Mouse (Mus musculus) neutrophil, adult 65 days (primary cell): Measurements from ENCODE around the gene Myef2. TPM values are rescaled to one million over a fixed set of nuclear protein-coding genes. Genes with fewer than 3 reads are reported as not detected.

Experiments
- total RNA-seq: library from RNA; stranded (reverse); gene quantifications from 2 replicates; pipeline ENCODE4 v1.2.4, GENCODE M21; 2023

The Myef2 gene
- total RNA-seq = 9.6 TPM in 2 replicates

DNA sequence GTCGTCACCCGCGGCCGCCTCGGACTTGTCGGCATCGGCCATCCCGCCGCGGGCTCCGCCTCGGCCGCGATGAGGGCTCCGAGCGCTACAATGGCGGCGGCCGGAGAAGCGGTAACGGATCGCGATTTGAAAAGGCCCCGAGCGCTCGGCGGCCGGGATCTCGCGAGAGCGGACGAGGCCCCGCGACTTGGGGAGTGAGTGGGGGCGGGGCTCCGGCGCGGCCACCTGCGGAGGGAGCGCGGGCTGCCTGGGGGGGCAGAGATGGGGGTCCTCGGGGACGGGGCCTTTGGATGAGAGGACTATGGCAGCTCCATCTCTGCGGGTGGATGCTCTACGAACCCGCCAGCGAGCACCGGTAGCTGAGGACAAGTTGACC lies at the start of gene Myef2:
TSS of gene Myef2 (minus strand) at position 185 of the 376 bp plus-strand sequence.

DNA sequence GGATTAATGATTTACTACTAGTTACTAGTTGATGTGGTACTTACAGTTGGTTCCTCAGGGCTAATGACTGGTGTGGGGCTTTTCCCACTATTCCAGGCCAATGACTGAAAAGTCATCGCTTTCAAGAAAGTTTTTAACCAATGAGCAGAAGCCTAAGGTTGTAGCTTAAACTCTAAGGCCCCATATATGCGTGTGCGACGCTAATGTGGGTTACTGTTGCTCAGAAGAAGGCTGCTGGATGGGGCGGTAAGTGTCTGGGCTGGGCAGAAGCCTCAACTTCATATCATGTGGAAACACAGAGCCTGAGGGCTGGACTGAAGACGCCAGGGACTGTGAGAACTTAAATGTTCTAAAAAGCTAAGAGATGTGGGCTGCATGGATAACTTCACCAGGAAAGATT lies 28.9 kb upstream of the Myef2 start, which contains the start of gene Slc12a1:
TSS of gene Slc12a1 (plus strand) at position 118 of the 400 bp plus-strand sequence.

GRCm38 (mm10) chr2:125135903-125136811 lies 12.7 kb upstream of the Myef2 start, which contains the start of gene Ctxn2:
Gene Ctxn2 (plus strand): TSS chr2:125136692.

DNA sequence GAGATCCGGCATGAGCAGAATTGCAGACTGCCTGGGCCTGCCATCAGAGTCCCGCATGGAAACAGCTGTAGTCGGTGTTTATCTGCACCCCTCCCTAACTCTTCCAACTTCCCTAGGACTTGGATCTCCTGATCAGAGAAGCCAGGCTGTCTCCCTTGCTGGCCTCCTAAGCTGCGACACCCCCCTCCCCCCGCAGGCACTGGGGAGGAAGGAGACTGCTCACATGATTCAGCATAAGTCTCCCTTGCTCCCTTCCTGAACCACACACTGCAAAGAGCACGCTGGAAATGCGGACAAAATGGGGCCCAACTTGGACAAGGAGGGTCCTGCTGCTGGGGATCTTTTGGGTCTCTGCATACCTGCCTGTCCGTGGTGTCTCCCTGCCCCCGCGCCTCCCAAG lies 55.6 kb downstream of the Myef2 start, which contains the start of gene Slc24a5:
TSS of gene Slc24a5 (plus strand) at position 231 of the 400 bp plus-strand sequence.

Other genes with a start within 250 kb of the Myef2 start
- 0.22 TPM in 1 of 2 replicates, not detected in the other for gene Slc24a5, start 55.5 kb downstream of the Myef2 start, total RNA-seq
- gene Ctxn2, start 13.0 kb upstream of the Myef2 start, total RNA-seq = not detected in 2 replicates
- gene Slc12a1, start 28.8 kb upstream of the Myef2 start, total RNA-seq = not detected in 2 replicates
- gene Dut, start 123.5 kb upstream of the Myef2 start, total RNA-seq = 36.3 and 39.1 TPM in 2 replicates